Mouse (Mus musculus) lung, postnatal 0 days (tissue): Measurements from ENCODE around the gene Ttc38.

ENCODE experiments used
- CTCF ChIP-seq: IDR thresholded peaks from 2 replicates; pipeline ENCODE4 v1.5.1; 2016; ENCODE audit warnings: antibody characterized with exemption, mild to moderate bottlenecking
- EP300 ChIP-seq: IDR thresholded peaks from 2 replicates; pipeline ENCODE4 v1.6.1; 2016; ENCODE audit warnings: antibody characterized with exemption, mild to moderate bottlenecking, control low read depth

DNA sequence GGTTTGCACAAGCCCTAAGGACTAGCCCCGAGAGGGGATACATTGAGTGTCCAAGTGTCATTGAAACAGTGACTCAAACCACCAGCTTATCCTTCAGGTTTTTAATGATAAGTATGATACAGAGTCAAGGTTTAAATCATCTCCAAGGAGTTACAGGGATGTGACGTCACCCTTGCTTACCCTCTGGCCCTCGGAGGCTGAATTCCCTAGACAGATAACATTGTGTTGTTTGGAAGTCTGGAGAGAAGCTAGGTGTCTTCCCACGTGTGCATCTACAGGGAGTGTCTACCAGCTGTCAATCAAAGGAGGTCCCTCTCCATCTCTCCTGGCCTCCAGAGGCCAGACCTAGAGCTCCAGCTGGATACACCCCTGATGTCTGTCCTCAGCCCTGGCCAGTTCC, 25.2 kb upstream of the Ttc38 start:
- TF ChIP-seq CTCF, result no peak
- no peak for TF ChIP-seq EP300
